Mouse (Mus musculus) layer of hippocampus, postnatal 10 days (tissue): Measurements from ENCODE around the gene Pnpla1. TPM values are rescaled to one million over a fixed set of nuclear protein-coding genes. Genes with fewer than 3 reads are reported as not detected.

Experiments used
- DNase-seq, 2 experiments: peaks; one replicate each; pipeline ENCODE4 v3.0.0; 2021; ENCODE audit warnings: low spot score in 2 of 2
- total RNA-seq, 2 experiments: library from RNA; stranded (reverse); gene quantifications; 2 replicates each; pipeline ENCODE4 v1.2.3; 2021

Pnpla1 gene
- total RNA-seq, 2 experiments from 2014 or later: 0.27 to 0.46 TPM

DNA sequence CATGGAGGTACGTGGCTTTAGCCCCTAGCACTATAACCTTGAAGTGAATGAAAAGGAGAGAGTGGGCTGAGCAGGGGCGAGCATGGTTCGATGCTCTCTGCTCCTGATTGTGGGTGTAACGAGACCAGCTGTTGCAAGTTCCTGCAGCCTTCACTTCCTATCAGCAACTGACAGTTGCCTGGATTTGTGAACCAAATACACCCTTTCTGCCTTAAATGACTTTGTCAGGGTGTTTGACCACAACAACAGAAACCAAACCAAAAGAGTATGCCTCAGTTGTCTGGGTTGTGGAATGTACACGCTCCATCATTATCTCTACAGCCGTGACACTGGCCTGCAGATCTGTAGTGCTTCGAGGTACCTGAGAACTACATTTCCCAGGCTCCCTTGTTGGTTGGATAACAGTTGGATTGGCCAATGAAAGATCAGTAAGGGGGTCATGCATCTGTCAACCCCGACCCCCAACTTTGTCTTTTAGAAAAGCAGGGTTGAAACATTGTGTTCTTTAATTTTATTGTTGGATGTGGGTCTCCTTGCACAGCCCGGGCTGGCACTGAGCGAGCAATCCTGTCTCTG is 25.8 kb downstream of the Pnpla1 start:
- no peak for DNase-seq

DNA sequence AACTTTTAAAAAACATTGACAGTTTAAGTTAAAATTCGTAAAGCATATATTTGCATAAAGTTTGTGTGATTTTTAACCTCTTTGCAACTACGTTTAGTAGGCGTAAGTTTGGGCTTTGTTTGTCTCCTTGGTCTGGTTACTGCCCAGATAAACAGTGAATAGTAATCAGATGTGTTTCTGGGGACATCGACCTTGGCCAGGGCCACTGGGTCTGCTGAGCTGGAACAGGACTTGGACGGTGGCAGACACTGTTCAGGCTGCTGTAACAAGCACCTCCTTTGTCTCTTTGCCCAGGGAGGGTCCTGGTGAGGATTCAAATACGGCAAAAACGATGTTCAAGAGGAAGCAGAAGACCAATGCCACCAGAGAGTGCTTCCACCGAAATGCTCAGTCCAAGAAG is 27.0 kb downstream of the Pnpla1 start:
- no peak for DNase-seq

DNA sequence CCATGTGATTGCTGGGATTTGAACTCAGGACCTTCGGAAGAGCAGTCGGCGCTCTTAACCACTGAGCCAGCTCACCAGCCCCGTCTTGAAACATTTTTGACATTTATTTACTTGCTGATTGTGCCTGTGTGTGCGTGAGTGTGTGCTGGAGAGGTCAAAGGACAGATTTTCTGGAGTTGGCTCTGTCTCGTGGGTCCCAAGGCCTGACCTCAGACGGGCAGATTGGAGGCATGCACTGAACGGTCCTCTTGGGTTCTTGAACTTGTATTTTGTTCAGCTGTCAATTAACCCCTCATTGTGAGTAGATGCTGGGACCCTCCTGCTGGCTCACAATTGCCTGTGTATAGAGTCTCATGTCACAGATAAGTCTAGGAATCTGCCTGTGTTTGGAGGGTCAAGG is 28.1 kb downstream of the Pnpla1 start:
- DNase-seq: no peak

- DNase-seq: no peak
Observed at GRCm38 (mm10) chr17:28894050-28894767, 36.0 kb downstream of the Pnpla1 start.

- DNase-seq: no peak
Observed at GRCm38 (mm10) chr17:28895217-28895875, 37.1 kb downstream of the Pnpla1 start.

DNA sequence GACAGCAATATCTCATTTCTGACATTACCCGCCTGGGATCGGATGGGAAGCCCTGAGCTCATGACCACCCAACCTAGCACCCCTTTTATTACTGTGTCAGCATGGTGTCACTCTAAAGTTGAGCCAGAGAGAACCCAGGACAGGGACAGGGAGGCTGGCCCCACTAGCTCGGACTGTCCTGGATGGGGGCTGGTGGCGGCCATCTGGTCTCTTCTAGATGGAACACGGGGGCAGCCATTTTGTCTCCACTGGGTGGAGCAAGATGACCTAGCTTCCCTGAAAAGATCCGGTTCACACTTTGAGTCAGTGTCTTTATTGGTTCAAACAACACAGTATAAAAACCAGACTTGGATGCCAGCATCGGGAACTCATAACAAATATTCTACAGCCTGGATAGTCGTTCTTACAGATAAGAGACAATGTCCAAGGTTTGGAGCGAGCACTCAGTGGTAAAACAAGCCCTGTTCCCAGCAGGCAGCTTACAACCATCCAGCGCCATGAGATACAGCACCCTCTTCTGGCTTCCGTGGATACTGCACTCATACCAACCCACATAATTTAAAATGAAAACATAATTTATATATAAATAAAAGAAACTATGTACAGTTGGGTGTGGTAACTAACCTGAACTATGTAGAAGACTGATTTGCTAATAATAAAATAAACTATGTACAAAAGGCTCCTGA is 38.0 kb downstream of the Pnpla1 start:
- no peak for DNase-seq

- no peak for DNase-seq
Observed at GRCm38 (mm10) chr17:28897817-28898216, 39.6 kb downstream of the Pnpla1 start.

GRCm38 (mm10) chr17:28898249-28898648 is 40.0 kb downstream of the Pnpla1 start:
- DNase-seq: no peak

- no peak for DNase-seq
Observed at GRCm38 (mm10) chr17:28899427-28899826, 41.2 kb downstream of the Pnpla1 start.

- DNase-seq: no peak
Observed at GRCm38 (mm10) chr17:28901559-28901958, 43.3 kb downstream of the Pnpla1 start.

GRCm38 (mm10) chr17:28904546-28905376 is 46.5 kb downstream of the Pnpla1 start:
- DNase-seq: peak; percentile 70 to 74

- no peak for DNase-seq
Observed at GRCm38 (mm10) chr17:28905377-28905916, 47.2 kb downstream of the Pnpla1 start.

DNA sequence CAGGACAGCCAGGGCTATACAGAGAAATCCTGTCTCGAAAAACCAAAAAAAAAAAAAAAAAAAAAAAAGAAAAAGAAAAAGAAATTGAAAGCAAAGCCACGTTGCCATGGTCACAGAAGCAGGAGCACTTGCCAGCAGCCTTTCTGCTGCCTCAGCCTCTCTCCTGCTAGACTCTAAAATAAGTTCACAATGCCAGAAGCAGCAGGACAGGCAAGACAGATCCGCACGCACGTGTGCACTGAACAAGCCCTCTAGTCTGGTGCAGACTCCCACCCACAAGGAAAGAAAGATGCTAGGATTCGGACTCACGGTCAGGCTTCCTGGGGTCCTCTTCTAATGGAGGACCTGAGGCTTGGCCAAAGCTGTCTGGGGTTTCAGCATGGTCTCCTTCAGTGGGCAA is 49.7 kb downstream of the Pnpla1 start:
- peak in 1 of 2 experiments; percentile 22 for DNase-seq

DNA sequence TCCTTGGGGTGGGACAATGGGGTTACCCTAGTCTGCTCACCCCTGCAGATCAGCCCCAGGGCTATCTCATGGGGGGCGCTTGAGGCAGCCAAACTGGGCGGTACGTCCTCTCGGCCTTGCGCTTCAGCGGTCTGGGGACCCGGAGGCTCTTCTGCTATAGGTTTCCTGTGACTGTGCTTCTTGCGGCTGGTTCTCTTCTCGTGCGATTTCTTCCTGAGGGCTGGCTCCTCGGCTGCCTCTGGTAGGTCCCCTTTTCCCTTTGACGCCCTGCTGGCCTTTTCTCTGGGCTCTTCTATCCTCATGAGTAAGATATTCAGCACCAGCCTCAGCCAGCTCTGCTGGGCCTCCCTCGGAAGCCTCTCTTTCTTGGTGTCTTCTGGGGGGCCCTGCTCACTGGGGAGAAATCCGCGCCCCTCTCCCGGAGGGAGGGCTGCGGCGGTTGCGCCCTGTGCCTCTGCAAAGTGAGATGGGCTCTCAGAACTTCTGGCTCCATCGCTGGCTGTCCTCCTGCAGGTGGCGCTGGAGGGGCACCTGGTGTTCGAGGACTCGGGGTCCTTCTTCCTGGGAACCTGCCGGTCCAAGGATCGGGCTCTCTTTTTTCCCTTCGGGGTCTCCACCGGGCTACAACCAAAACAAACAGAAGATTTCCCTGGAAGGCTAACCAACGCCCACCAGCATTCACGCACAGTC is 51.2 kb downstream of the Pnpla1 start:
- DNase-seq: peak; percentile 53 to 73

DNA sequence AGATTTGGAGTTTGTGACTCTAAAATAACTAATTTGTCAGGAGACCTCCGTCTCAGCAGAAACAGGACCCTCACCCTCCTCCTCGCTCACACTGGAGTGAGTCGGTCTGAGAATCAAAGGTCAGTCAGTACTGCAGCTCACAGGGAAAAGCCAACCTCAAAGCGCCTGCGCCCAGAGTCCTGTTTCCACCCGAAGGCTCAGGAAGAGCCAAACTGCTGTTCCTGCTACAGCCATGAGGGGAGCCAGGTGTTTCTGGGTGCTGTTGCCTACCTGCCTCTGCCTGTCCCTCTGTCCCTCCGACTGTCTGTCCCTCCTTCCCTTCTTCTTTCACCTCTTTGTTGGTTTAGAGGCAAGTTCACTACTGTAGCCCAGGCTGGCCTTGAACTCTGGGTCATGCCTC is 51.9 kb downstream of the Pnpla1 start:
- no peak for DNase-seq

DNA sequence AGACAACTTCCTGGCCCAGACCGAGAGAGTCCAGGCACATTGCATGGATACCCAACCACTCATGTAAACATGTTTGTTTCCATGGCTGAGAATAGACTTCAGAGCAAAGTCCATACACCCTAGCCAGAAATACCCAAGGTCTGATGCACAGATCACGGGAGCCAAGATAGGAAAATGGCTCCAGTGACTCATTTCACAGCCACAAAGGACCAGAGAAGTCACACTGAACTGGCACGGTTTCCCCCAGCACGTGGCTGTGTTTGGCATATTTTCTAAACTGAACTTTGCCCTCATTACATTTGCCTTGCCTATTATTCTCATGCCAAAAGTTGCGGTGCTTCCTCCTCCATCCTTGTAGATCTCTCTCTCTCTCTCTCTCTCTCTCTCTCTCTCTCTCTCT is 55.0 kb downstream of the Pnpla1 start:
- no peak for DNase-seq

GRCm38 (mm10) chr17:28913940-28914339 is 55.7 kb downstream of the Pnpla1 start:
- DNase-seq: no peak

DNA sequence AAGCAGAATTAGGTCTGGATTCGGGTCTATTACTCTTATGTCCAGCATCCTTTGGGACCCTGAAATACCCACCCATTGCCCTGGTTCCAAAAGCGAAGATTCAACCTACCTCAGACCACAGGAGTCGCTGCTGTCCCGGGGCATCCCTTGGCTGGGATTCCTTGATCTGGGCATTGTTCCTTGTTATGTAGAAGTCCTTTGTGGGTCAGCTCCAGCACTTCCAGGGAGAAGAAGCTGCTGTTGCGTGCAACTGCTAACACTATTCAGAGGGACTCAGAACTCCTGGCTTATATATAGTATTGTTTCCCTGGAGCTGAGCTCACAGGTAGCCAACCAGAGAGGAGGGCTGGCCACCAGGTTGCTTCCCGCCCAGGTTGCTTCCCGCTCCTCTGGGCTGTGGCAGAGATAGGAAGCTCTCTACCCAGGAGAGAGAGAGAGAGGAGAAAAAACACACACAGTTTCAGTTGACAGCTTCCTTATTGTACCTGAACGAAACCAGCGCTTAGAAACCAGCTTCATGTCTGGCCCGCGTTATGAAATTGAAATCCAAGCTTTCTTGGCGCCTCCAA is 56.9 kb downstream of the Pnpla1 start, which contains the start of gene 4930539E08Rik:
Gene 4930539E08Rik, minus strand, starts transcription at position 265 of the 569 bp plus-strand sequence.
- no peak for DNase-seq

DNA sequence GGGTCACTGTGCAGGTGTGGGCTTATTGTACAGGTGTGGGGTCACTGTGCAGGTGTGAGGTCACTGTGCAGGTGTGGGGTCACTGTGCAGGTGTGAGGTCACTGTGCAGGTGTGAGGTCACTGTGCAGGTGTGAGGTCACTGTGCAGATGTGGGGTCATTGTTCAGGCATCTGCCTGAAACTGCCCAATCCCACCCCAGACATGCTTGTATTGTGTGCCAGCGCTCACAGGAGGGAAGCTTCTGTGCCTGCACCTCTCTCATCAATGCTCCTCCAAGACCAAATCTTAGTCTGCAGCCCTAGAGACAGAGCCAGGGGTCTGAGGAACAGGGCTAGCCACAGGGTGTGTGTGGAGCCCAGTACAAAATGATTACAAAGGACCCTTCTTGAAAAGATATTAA is 58.3 kb downstream of the Pnpla1 start:
- DNase-seq: no peak

GRCm38 (mm10) chr17:28921086-28921485 is 62.9 kb downstream of the Pnpla1 start:
- no peak for DNase-seq
